Mouse (Mus musculus) adrenal gland, postnatal 10 days (tissue): ENCODE data around the gene Fgfbp1. TPM values are rescaled to one million over a fixed set of nuclear protein-coding genes. Genes with fewer than 3 reads are reported as not detected.

Experiments
- total RNA-seq, 2 experiments: library from RNA; stranded (reverse); gene quantifications; 2 replicates each; pipeline ENCODE4 v1.2.3; 2021

The Fgfbp1 gene
- total RNA-seq, 2 experiments from 2014 or later: not detected

Other genes starting within 250 kb of the Fgfbp1 start
- 1 to 10 TPM in 1 of 2 experiments, under 1 TPM in 1; 1.00 to 1.6 TPM for gene Bst1, start 162.9 kb downstream of the Fgfbp1 start, total RNA-seq
- 10 to 100 TPM; 46.3 to 48.6 TPM for gene Fbxl5, start 160.1 kb downstream of the Fgfbp1 start, total RNA-seq
- 10 to 100 TPM; 17.4 to 19.9 TPM for gene Cd38, start 113.2 kb downstream of the Fgfbp1 start, total RNA-seq
- gene Gm7879, start 68.6 kb downstream of the Fgfbp1 start, total RNA-seq: 10 to 100 TPM; 12.7 to 13.6 TPM
- 10 to 100 TPM; 16.4 to 19.4 TPM for gene Prom1, start 120.3 kb upstream of the Fgfbp1 start, total RNA-seq
- gene Tapt1, start 244.8 kb upstream of the Fgfbp1 start, total RNA-seq: 10 to 100 TPM; 41.4 to 42.0 TPM